Mouse (Mus musculus) monocyte, adult 5-6 weeks (primary cell): ENCODE results near the gene Rnf220. TPM values are rescaled to one million over a fixed set of nuclear protein-coding genes. Genes with fewer than 3 reads are reported as not detected.
A peak's percentile ranks its signal among the peaks of the same experiment; 100 is the strongest.
"Not testable (repeated sequence)": the region's sequence is repeated elsewhere in the genome, so short reads cannot be mapped to it uniquely, and the experiment has no call there.

ENCODE experiments used
- ATAC-seq: fragments of 153-309, 156-312 bp; replicated peaks from 2 replicates; pipeline ENCODE4 v1.8.0; 2017; ENCODE audit warnings: mild to moderate bottlenecking; ENCODE audit not compliant: low TSS enrichment, insufficient number of reproducible peaks, severe bottlenecking, poor library complexity, low FRiP score
- total RNA-seq: library from RNA; stranded (forward); fragments of 200-1000, 200-491, 200-594 nt; gene quantifications from 3 replicates; pipeline ENCODE4 v1.2.3, GENCODE M21; 2017

Gene Rnf220
- total RNA-seq, 1 experiment from 2014 or later: 106 TPM

DNA sequence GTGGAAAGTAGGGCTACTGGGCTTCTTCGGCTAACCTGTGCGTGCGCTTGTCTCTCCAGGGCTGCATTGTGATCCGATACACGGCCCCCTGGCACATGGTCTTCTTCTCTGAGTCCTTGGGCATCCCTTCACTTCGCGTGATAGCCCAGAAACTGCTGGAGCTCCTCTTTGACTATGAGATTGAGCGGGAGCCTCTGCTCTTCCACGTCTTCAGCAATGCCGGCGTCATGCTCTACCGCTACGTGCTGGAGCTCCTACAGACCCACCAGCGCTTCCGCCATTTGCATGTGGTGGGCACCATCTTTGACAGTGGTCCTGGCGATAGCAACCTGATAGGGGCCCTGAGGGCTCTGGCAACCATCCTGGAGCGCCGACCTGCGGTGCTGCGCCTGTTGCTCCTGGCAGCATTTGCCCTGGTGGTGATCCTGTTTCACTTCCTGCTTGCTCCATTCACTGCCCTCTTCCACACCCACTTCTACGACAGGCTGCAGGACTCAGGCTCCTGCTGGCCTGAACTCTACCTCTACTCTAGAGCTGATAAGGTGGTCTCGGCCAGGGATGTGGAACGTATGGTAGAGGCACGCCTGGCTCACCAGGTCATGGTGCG is 228.9 kb downstream of the Rnf220 start:
- ATAC-seq: no peak

DNA sequence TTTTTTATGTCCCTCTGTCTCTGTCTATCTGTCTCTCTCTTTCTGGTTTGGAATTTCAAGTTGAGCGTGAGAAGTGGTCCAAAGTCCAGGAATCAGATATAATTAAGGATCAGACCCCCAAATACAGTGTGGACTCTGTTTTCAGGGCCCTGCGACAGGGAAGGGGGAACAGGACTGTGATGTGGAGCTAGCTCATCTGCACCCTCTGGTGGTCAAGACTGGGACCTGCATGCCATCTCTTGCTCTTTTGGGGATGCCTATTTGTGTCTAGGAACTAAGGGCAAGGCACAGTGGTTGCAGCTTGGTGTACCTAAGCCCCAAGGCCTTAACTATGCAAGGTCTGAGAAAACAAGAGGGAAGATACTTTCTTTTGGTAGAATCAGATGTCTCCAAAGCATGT is 229.6 kb downstream of the Rnf220 start:
- peak; percentile 72 for ATAC-seq

DNA sequence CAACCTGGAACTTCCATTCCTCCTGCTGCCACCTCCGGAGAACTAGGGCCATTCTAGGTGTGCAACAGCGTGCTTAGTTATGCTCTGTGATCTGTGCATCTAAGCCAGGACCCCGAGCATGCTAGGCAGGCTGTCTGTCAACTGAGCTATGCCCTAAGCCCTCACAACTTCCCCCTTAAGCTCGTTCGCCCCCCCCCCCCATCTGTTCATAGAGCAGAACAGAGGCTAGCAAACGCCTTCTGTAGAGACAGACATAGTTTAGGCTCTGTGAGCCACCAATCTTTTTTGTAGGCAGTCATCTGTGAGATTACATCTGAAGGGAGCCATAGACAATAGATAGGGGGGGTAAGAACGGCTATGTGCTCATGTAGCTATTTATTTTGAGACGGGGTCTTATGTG is 233.9 kb downstream of the Rnf220 start:
- ATAC-seq: no peak

DNA sequence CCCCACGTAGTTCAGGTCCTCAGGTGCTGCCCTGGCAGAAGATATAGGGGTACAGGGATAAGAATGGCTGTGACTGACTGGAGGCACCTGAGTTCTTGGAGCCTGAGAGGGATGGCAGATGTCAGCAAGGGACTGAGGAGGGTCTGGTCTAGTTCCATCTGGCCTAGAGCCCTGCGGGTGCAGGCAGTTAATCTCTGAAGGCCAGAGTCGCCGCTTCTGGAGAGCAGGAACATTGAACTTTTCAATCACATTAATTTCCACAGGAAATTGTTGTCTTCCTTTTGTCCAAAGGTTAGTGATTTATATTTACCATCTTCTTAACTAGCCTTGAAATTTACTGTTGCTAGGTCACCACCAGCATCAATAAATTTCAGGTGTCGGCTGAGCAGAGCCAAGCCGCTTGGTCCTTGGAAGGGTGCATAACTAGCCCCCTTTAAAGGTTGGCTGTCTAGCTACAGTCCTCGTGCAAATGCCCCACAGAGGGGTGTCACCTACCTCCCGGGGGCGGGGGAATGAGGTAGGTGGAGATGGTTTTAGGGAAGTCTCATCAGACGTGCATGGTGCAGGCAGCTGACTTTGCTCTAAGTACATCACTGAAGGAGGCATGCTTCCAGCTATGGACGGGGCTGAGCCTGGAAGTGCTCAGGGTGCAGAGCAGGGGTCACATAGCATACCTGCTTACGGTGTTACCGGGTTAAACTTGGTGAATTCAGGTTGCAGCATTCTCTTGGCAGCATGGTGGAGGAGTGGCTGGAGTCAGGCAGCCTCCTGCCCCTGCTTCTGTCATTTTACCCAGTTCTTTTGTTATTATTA is 234.5 kb downstream of the Rnf220 start:
- ATAC-seq: no peak

DNA sequence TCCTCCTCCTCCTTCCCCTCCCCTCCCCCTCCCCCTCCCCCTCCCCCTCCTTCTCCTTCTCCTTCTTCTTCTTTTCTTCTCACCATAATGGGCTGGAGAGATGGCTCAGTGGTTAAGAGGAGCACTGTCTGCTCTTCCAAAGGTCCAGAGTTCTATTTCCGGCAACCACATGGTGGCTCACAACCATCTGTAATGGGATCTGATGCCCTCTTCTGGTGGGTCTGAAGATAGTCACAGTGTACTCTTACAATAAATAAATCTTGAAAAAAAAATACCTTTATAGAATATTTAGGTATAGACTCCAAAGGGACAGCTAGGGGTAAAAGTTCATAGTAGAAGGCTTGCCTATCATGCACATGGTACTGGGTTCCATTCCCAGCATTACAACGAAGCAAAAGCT is 235.6 kb downstream of the Rnf220 start:
- ATAC-seq: no peak

DNA sequence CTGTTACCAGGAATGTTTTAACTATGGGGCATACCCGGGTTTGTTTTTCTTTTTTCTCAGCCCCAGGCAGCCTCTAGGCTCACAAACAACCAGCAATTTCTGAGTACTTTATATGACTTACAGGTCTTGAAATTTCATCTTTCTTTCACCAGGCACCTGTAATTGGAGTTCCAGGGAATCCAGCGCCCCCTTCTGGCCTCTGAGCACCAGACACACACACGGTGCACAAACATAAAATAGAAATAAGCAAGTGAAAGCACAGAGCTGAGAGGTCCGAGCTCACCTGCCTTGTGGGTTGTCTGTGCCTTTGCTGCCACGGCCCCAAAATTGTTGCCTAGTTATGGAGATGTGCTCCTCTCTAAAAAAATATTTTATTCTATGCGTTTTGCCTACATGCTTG is 236.9 kb downstream of the Rnf220 start:
- ATAC-seq: not testable (repeated sequence)

DNA sequence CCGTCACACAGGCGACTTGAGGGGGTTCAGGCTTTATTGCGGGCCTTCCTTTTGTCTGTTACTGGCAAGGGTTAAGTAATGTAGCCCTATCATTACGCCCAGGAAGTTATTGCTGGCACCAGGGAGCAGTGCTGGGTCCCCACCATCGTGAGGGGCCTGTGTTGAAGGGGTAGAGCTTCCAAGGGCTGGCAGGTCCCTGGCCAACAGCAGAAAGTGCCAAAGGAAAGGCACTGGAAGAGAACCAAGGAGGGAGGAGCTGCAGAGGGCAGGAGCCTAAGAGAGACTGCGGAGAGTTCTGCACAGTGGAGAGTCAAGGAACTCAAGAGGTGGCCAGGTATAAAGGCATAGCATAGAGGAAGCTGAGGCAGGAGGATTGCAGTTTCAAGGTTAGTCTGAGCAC is 242.2 kb downstream of the Rnf220 start:
- no peak for ATAC-seq

DNA sequence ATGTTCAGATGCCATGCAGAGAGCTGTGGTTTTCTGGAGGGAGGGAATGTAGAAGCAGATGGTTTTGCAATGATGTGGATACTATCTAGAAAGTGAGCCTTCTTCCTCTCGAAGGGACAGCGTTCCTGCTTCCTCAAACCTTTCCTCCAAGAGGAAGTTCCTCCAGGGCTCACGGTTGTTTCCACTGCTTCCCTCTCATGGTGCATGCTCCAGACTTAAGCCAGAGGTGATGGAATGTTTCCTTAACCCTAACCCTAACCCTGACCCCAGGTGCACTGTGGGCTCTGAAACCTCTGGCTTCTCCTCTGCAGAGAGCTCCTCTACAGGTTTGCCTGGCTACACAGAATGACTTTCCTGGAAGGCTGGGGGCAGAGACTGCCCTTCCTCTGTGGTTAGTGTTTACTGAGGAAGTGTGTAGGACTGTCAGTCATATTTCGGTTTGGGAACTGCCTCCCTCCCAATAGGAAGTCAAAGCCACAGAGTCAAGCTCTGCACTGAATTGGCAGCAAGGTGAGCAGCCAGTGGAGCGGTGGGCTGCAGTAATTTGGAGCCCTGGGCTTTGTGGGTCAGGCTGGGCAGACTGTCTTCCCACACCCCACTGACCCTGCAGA is 242.7 kb downstream of the Rnf220 start:
- ATAC-seq: peak; percentile 18; the same call in 1 of the 2 replicates

DNA sequence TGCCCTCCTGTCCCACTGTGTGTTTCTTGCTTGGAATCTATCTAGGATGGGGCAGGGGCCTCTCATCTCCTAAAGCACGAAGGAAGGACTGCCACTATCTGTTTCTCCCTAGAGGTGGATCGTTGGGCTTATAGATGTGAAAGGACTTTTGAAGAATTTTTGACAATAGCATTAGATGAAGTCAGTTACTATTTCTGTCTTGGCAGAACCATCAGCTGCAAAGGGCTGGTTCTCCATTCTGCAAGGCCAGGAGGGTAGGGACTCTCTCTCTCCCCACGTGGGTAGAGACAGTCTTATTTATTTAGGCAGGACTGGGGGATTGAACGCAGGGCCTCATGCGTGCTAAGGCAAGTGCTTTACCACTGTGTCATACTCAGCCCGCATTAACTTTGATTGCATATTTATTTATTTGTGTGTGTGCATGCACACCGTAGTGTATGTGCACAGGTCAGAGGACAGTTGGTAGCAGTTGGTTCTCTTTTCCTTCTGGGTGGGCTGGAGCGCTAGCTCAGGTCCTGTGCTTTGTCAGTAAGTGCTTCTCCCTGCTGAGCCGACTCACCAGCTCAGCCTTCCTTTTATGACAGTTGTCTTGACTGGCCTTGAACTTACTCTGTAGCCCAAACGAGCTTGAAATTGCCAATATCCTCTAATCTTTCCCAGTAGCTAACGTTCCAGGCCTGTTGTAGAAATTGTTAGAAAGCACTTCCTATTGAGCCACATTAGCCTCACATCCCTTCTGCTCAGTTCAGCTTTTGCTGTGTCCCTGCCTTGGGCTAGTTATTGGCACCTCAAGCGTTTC is 243.4 kb downstream of the Rnf220 start:
- ATAC-seq: no peak

DNA sequence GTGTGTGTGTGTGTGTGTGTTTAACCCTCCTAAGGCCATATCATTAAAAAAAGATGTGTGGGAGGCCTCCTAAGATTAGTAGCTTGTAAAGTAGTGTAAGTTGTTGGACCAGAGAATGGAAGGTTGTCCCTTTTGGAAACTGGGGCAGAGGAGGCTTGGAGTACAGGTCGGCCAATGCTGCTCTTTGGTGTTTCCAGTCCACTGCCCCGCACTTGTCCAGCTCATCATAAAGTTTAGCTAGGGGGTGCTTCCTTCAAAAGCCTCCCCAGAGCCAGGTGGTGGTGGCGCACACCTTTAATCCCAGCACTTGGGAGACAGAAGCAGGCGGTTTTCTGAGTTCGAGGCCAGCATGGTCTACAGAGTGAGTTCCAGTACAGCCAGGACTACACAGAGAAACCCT is 244.1 kb downstream of the Rnf220 start:
- ATAC-seq: no peak

DNA sequence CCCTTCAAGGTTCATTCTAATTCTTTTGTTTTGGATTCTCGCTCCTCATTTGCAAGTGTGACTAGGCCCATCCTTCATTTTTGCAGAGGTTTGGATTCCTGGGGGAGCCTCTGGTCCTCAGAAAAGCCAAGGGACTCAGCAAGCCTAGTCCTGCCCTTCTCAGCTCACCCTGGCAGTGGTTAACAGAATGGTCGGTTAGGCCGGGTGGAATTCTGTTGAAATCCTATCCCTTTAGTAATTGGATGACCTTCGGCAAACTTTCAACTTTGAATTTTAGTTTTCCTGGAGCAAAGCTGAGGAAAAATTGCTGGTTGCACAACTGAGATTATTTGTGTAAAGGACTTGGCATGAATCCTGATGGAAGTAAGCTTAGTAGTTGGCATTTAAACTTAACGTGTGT is 244.5 kb downstream of the Rnf220 start:
- ATAC-seq: no peak

DNA sequence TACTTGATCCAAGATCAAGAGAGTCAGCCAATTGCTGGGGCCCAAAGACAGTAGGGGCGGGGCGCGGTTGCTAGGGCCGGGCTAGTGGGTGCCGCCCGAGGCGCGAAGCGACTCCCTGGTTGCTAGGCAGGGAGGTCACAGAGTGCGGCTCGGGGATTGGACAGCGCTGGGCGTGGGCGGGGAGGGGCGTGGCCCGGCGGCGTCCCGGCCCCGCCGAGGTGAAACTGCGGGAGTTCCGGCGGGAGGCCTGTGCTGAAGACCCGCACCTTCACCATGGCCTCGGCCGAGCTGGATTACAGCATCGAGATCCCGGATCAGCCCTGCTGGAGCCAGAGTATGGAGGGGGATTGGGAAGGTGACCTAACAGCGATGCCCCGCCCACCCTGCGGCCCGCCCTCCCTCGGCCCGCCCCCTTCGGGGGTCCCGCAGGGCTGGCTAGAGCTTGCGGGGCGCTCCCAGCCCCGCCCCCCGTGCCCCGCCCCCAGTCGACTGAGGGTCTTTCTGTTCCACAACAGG is 245.0 kb downstream of the Rnf220 start, which contains the start of the genes Tmem53 and Armh1:
Gene Tmem53 (plus strand): TSS at position 151 of the 516 bp plus-strand sequence.
Gene Armh1 (minus strand): TSS at position 325 of the 516 bp plus-strand sequence.
- peak; percentile 92 for ATAC-seq

DNA sequence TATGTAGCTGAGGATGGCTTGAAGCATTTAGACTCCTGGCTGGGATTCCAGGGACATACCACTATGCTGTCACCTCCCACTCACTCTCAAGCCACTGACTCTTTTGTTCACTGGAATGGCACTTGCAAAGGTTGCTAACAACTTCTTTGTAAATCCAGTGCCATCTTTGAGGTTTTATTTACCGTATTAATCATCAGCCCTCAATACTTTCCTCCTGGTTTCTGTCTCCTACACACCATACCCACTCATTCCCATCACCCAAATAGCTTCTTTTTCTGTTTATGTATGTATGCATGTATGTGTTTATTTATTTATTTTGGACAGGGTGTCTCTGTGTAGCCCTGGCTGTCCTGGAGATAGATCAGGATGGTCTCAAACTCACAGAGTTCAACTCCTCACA is 245.9 kb downstream of the Rnf220 start:
- ATAC-seq: no peak

DNA sequence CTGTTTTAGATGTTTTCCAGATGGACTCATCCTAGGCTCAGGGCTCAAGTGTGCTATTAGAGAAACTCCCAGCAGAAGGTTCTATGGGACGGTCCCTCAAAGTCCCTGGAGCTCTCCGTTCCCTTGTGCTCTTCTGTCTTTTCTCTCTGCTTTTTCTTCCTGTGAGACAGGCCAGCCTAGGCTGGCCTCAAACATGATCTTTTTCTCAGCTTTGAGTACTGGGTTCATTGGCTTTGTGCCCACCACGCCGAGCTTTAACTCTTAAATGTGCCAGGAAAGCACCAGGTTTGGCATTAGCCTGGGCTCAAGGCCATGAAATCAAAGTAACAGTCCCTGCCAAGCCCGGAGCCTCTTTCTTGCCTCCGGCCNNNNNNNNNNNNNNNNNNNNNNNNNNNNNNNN is 256.0 kb downstream of the Rnf220 start:
- no peak for ATAC-seq

DNA sequence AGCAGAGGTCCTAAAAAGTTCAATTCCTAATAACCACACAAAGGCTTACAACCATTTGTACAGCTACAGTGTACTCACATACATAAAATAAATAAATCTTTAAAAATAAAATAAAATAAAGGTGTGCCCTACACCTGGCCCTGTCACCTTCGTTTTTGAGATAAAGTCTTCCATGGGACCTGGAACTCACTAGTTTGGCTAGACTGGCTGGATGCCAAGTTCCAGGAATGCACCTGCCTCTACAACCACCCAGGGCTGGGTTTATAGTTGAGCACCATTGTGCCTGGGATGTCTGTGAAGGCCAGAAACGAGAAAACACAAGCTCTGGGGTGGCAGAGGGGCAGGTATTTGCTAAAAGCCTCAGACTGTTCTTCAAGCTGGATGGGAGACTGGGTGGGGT is 257.7 kb downstream of the Rnf220 start:
- no peak for ATAC-seq

DNA sequence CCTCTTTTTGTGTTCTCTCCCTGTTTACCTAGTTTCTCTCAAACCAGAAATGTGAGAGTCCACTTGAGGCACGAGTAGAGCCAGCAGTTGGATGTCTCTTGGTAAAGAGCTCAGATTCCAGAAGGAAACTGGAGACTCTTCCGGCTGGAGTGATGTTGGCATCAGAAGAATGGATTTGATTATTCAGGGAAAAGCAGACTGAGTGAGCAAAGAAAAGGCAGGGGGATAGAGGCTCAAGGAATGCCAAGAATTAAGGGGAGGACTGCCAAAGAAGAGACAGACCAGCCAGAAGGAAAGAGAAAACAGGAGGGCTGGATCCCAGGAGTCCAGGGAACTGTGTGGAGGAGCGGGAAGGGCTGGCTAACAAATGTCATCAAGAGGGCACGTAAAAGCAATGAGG is 261.0 kb downstream of the Rnf220 start:
- no peak for ATAC-seq

DNA sequence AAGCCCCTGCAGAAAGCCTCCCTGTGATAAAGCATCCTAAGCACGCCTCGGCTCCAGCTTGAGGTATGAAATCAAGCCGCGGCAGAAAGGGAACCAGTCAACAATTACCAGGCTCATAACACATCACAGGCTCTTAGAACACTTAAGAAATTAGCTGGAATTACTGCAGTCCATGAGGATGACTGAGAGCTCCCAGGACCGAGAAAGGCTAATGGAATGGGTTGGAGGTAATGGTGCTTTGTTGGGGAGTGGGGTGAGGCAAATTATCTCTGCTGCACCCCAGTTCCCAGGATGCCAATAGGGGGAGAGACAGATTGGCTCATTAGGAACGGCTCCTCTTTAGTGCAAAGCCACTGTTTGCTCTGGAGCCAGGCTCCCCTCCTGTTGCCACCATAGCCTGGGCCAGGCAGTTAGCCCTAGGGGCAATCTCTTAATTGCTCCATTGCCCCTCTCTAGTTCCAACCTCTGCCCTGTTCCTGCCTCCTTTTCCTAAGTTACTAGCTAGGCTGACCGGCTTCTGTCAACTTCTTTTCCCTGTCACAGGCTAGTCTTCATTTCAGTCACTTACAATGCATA is 262.6 kb downstream of the Rnf220 start:
- ATAC-seq: no peak

DNA sequence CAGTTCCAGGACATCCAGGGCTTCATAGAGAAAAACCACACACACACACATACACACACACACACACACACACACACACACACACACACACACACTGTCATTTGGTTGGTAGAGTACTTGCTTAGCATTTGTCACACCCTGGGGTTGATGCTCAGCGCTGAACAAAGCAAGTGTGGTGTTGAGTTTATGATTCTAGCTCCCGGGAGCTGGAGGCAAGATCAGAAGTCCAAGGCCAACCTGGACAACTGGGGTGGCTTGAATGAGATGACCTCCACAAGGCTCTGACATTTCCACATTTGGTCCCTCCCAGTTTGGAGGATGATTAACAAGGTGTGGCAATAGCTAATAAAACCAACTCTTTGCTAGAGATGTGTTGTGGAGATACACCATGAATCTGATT is 265.6 kb downstream of the Rnf220 start:
- no peak for ATAC-seq

DNA sequence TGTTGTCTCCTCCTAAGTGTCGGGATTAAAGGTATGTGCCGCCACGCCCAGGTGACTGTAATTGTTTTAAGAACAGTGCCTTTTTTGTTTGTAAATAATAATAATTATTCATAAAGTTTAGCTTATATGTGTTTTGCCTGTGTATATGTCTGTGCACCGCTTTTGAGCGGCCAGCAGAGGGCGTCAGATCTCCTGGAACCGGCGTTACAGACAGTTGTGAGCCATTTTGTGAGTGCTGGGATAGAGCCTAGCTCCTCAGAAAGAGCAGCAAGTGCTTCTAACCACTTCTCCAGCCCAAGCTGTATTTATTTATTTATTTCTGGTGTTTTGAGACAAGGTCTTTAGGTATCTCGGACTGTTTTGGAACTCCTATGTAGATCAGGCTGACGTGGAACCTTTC is 266.5 kb downstream of the Rnf220 start:
- ATAC-seq: no peak
